Mouse (Mus musculus): ENCODE measurements around the gene Trak2.
A peak's percentile ranks its signal among the peaks of the same experiment; 100 is the strongest.
"Not testable (repeated sequence)": the region's sequence is repeated elsewhere in the genome, so short reads cannot be mapped to it uniquely, and the experiment has no call there.

Gene Trak2

GRCm38 (mm10) chr1:58973366-58974221, at the start of gene Trak2, which contains the start of gene Stradb:
Gene Trak2 (minus strand): TSS chr1:58973430.
Gene Stradb (plus strand): TSS chr1:58973522.
- peak; percentile 97 for DNase-seq (ENCODE audit: low read depth, low spot score)

GRCm38 (mm10) chr1:59021556-59021955, 48.3 kb upstream of the Trak2 start:
- no peak for DNase-seq (ENCODE audit: low read depth, low spot score)

DNA sequence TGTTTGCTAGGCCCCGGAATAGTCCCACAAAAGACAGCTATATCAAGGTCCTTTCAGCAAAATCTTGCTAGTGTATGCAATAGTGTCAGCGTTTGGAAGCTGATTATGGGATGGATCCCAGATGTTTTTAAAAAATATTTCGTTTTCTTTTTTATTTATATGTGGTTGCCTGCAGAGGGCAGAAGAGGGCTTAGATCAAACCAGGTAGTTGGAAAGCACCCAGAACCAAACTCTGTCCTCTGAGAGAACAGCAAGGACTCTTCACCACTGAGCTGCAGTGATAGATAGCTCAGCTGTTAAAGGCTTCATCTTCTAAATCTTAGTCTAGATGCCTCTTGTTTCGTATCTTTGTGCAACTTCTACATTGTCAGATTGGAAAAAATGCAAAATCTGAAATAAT, 36.0 kb upstream of the Trak2 start:
- peak; percentile 74 for DNase-seq (ENCODE audit: low read depth, low spot score)

GRCm38 (mm10) chr1:58995313-58995712, 22.1 kb upstream of the Trak2 start:
- no peak for DNase-seq (ENCODE audit: low read depth, low spot score)

DNA sequence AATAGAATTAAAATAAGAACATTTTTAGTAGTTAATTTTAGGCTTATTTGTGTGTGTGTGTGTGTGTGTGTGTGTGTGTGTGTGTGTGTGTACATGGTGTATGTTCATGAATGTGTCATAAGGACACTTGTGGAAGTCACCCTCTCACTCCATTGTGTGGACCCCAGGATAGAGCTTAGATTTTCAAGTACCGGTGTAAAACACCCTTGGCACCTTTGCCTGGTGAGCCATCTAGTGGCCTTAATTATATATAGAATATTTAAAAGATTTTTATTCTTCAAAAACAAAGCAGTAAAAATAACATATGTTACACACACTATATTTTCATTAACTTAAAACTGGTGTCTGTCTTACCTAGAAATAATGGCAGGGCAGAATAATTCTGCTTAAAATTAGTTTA, 20.5 kb upstream of the Trak2 start:
- DNase-seq (ENCODE audit: low read depth, low spot score), result peak; percentile 44

GRCm38 (mm10) chr1:58993144-58993543, 19.9 kb upstream of the Trak2 start:
- DNase-seq (ENCODE audit: low read depth, low spot score), result no peak

DNA sequence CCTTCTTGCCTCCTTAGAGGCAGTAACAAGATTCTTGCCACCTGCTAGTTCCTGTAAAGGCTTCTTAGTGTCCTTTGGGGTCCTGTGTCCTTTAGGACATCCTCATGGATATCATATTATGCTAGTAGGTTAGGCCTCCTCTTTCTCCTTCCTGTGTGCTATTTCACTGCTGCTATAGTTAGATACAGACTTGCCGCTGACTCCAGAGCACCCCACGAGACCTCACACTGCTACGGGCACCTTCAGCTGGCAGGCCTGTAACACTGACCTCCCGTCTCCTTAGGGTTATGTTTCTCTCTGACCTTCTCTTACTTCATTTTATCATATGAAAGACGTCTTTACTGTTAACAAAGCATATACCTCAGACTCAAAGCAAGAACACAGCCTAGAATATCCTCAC, 11.4 kb upstream of the Trak2 start:
- DNase-seq (ENCODE audit: low read depth, low spot score), result no peak

DNA sequence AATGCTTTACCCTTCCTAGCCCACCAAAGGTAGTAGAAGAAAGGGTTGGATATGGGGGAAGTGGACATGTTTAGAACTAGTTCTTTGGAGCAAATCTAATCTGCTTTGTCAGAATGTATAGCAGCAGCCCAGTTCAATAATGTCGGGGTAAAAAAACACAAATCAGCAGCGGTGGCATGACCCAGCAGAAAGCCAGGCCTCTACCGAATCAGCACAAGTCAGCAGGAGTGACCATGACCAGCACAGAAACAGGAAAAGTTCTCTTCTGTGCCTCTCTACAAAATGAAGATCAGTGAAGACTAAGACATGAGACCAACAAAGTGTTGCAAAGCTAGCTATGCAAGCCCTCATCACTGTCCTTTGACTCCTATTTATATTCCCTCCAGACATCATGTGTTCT, 9.0 kb upstream of the Trak2 start:
- no peak for DNase-seq (ENCODE audit: low read depth, low spot score)

DNA sequence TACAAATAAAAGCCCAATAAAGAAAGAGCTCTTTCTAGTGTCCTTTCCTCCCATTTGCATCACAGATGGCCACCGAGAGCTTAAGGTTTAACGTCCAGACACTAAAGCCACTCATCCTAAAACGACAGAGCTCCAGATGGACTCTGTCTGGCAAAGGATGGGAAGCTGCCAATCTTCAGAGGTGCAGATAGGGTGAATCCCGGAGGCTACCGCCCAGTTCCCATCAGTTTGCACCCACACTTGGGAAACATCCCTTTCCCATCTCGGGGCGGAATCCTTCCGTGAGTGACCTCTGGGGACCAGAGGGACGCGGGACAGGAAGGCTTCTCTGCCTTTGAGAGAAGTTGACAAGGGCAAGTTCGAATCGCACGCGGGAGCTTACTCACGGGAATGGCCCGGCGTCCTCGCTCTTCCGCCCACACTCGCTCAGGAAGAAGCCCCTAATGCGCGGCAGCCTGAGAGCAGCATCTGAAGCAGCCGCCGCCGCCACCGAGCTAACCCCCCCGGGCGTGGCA, 322 bp downstream of the Trak2 start:
- DNase-seq (ENCODE audit: low read depth, low spot score), result no peak

- DNase-seq (ENCODE audit: low read depth, low spot score), result no peak
Measured at GRCm38 (mm10) chr1:58971097-58971496, 2.1 kb downstream of the Trak2 start.

DNA sequence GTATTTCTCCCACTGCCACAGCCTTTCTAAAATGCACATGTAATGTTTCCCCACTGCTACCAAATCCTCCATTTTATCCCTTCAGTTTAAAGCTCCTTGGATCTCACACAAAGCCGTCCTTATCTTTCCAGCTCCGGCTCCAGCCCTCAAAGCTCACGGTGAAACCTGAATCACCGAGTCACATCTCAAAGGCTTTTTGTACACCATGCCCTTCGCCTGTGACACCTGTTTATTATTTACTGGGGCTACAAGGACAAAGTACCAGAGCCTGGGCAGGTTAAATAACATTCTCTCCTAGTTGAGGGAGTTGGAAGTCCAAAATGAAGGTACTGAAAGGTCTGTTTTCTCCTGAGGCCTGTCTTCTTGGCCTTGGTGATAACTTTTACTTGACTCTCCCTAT, 3.2 kb downstream of the Trak2 start:
- no peak for DNase-seq (ENCODE audit: low read depth, low spot score)

- DNase-seq (ENCODE audit: low read depth, low spot score), result no peak
Measured at GRCm38 (mm10) chr1:58967534-58967933, 5.7 kb downstream of the Trak2 start.

GRCm38 (mm10) chr1:58962865-58963264, 10.4 kb downstream of the Trak2 start:
- DNase-seq (ENCODE audit: low read depth, low spot score), result no peak

DNA sequence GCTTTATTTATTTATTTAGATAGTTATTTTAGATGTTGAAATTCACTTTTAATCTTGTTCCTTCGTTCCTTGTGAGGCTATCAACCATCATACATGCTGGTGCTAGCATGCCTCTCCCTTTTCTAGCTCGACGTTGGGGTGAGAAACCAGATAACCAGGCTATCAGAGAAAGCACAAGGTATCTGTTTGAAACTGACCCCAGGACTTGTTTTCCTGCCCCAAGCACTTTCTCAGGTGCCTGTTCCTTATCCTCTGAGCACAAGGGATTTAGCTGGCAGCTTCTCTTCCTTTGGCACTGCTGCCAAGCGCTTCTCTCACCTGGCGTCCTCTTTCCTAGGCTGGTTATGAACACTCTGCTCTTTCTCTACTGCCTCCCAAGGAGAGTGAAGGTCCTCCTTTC, 10.8 kb downstream of the Trak2 start:
- no peak for DNase-seq (ENCODE audit: low read depth, low spot score)

GRCm38 (mm10) chr1:58961152-58961893, 11.9 kb downstream of the Trak2 start:
- no peak for DNase-seq (ENCODE audit: low read depth, low spot score)

- DNase-seq (ENCODE audit: low read depth, low spot score), result no peak
Measured at GRCm38 (mm10) chr1:58959682-58960081, 13.5 kb downstream of the Trak2 start.

GRCm38 (mm10) chr1:58958789-58959526, 14.3 kb downstream of the Trak2 start:
- DNase-seq (ENCODE audit: low read depth, low spot score), result not testable (repeated sequence)

DNA sequence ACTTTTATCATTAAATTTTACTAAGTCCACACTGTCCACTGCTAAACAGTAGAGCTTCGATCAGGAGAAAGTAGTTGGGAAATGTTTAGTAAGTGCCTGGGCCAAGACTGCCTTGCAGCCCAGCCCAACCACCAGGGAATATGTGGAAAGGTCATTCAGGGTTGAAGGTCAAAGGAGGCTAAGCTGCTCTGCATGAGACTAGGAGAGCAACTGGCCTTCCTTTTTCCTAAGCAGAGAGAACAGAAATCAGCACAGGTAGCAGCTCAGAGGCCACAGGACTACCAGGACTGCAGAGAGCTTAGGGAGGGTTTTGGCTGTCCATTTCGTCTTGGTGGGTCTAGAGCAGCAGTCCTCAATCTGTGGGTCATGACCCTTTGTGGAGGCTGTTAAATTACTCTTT, 15.3 kb downstream of the Trak2 start:
- no peak for DNase-seq (ENCODE audit: low read depth, low spot score)

- no peak for DNase-seq (ENCODE audit: low read depth, low spot score)
Measured at GRCm38 (mm10) chr1:58956229-58956628, 17.0 kb downstream of the Trak2 start.

GRCm38 (mm10) chr1:58955716-58956115, 17.5 kb downstream of the Trak2 start:
- DNase-seq (ENCODE audit: low read depth, low spot score), result no peak

DNA sequence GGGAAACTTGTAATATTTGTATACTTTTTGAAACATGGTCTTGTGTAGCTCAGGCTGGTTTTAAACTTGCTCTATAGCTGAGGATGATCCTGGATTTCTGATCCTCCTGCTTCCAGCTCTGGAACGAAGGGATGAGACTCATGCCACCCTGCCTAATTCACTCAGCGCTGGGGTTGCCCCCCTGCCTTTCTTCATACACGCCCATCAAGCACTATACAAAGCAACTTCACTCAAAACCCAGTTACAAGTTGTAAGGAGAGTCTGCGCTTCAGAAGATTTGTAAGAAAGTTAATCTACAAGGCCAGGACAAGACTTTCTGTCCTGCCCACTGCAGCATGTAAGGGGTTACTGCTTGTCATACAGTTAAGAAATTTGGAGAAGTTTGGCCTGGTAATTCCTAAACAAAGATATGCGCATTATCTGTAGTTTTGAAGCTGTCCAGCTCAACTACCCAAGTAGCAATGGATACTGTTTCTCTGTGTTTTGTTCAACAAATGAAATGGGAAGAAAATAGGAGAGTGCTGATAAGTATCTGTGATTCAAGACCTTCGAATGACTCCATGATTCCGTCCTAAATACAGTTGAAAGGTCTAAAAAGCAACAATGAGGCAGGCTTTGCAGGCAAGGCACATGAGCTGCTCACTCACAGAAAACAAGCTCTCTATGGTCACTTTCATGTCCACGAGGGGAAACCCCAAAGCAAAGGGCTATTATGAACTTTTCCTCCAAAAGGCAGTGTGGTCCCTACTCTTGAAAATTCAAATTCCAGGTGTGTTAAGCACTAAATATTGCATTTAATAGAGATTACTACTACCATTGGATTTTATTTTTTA, 18.4 kb downstream of the Trak2 start:
- DNase-seq (ENCODE audit: low read depth, low spot score), result no peak

All from 3T3-L1 (cell line).